Comparison of ENCODE assay signal across 8 mouse cellular contexts in the genomic region with DNA sequence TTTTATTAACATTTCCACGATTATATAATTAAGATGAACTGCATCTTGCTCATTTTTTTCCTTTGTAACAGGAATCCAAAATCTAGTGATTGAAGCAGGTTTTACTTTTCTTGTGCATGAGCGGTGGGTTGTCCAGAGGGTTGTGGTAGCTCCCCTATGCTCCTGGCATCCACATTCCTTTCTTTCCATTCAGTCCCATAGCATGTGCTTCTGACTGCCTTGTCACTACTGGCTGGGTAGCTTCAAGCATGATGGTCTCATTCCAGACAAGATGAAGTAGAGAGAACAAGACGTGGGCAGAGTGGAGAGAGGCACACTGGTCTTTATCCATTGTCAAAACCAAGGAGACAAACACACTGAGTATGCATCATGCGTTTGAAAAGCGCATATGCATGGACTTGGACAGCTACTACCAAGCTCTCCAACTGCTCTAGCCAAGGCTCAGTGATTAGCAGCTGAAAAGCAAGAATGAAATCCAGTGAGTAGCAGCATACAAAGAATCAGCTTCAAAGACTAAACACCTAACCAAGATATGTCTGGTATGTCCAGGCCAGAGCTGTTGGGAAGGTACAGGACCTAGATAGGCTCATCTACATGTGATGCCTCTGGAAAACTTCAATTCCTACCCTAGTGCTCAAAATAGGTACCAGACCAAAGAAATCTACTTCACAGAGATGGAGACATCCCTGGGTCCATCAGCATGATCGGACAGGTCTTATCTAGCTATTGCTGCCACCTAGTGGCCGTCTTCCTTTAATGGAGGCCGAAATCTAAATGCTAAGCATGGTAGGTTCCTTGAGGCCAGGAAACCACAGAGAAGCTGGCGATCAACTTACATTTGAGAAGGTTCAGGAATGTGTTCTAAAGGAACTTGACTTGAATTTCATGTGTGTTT. TPM values are rescaled to one million over a fixed set of nuclear protein-coding genes. Genes with fewer than 3 reads are reported as not detected.
A peak's percentile ranks its signal among the peaks of the same experiment; 100 is the strongest.
DNase-seq lines count a peak whose midpoint lies in the region; ATAC-seq and TF ChIP-seq lines count a peak whose summit lies in the region.

No protein-coding gene starts in this region.

- H3K4me3 ChIP-seq in heart, embryonic 12.5 days = no peak overlapping the region
- H3K4me3 ChIP-seq in kidney, postnatal 0 days (replicated peaks; ENCODE audit: low read depth, low read length) = no peak overlapping the region
- no peak overlapping the region for H3K4me3 ChIP-seq in limb, embryonic 15.5 days

- DNase-seq in CD4-positive, CD25-positive, alpha-beta regulatory T cell, adult 2 months (ENCODE audit: low read depth, low spot score) = peak; percentile 82
- peak; percentile 93 for DNase-seq in brain, adult 2 months (ENCODE audit: low read depth, low spot score)
- peak; percentile 95 for DNase-seq in kidney, postnatal 0 days (ENCODE audit: low spot score)
- DNase-seq in spleen, postnatal 36 days (ENCODE audit: low spot score in 2 of 2) = peak; percentile 49 to 62

- H3K9ac ChIP-seq in heart, embryonic 12.5 days = no peak overlapping the region
- H3K9ac ChIP-seq in kidney, postnatal 0 days (ENCODE audit: low read depth, low read length) = no peak overlapping the region
- no peak overlapping the region for H3K9ac ChIP-seq in limb, embryonic 15.5 days

- no peak overlapping the region for H3K27ac ChIP-seq in heart, embryonic 12.5 days (ENCODE audit: poor library complexity, severe bottlenecking)
- no peak overlapping the region for H3K27ac ChIP-seq in kidney, postnatal 0 days
- no peak overlapping the region for H3K27ac ChIP-seq in limb, embryonic 15.5 days

- H3K27me3 ChIP-seq in heart, embryonic 12.5 days (replicated peaks) = no peaks in the 10 kb centered on the region
- H3K27me3 ChIP-seq in kidney, postnatal 0 days (ENCODE audit: insufficient read depth, low read length) = no peaks in the 10 kb centered on the region
- no peaks in the 10 kb centered on the region for H3K27me3 ChIP-seq in limb, embryonic 15.5 days

- H3K36me3 ChIP-seq in heart, embryonic 12.5 days = peaks cover 14% of the 10 kb centered on the region
- H3K36me3 ChIP-seq in kidney, postnatal 0 days (ENCODE audit: insufficient read depth, low read length) = no peaks in the 10 kb centered on the region
- peaks cover 8% of the 10 kb centered on the region; the same call in 1 of the 2 replicates for H3K36me3 ChIP-seq in limb, embryonic 15.5 days

- TF ChIP-seq CTCF in kidney, postnatal 0 days (IDR thresholded peaks at IDR 0.05; ENCODE audit: low read depth) = peak; percentile 96

- no peaks in the 10 kb centered on the region for H3K9me3 ChIP-seq in heart, embryonic 12.5 days (replicated peaks)
- no peaks in the 10 kb centered on the region for H3K9me3 ChIP-seq in kidney, postnatal 0 days (replicated peaks; ENCODE audit: low read length)
- no peaks in the 10 kb centered on the region for H3K9me3 ChIP-seq in limb, embryonic 15.5 days

- ATAC-seq in erythroblast, adult 5-6 weeks (replicated peaks; ENCODE audit: low FRiP score, poor library complexity, severe bottlenecking) = peak; percentile 83
- peak; percentile 33; the same call in 1 of the 2 replicates for ATAC-seq in heart, embryonic 12.5 days (ENCODE audit: insufficient number of reproducible peaks, low FRiP score)
- peak; percentile 77 for ATAC-seq in kidney, postnatal 0 days (replicated peaks; ENCODE audit: low FRiP score, low read depth)
- ATAC-seq in limb, embryonic 15.5 days (ENCODE audit: insufficient number of reproducible peaks, low FRiP score, low TSS enrichment, low read depth) = 0 out of 2 replicates have a peak, but pooled peaks have one; percentile 37
- ATAC-seq in monocyte, adult 5-6 weeks (replicated peaks; ENCODE audit: insufficient number of reproducible peaks, low FRiP score, low TSS enrichment, poor library complexity, severe bottlenecking) = peak; percentile 83

- no peak overlapping the region for H3K4me2 ChIP-seq in heart, embryonic 12.5 days
- H3K4me2 ChIP-seq in kidney, postnatal 0 days (ENCODE audit: low read length) = no peak overlapping the region
- no peak overlapping the region for H3K4me2 ChIP-seq in limb, embryonic 15.5 days

- WGBS in heart, embryonic 12.5 days = 53% methylated on average over 9 of the region's 9 CpGs
- 55% methylated on average over 9 of the region's 9 CpGs for WGBS in kidney, postnatal 0 days
- WGBS in limb, embryonic 15.5 days = 50% methylated on average over 9 of the region's 9 CpGs

- 0 out of 2 replicates have a peak, but pooled peaks cover 3% of the 10 kb centered on the region for H3K4me1 ChIP-seq in heart, embryonic 12.5 days (replicated peaks)
- no peaks in the 10 kb centered on the region for H3K4me1 ChIP-seq in kidney, postnatal 0 days (replicated peaks; ENCODE audit: insufficient read depth, low read length)
- peaks cover 20% of the 10 kb centered on the region; the same call in 1 of the 2 replicates for H3K4me1 ChIP-seq in limb, embryonic 15.5 days

RNA-seq across cellular contexts. Expression of a gene that starts 42.5 kb away (rescaled TPM):
- total RNA-seq in erythroblast, adult 5-6 weeks (2015; ENCODE audit: low replicate concordance) = 22.8 and 30.0 TPM in 2 replicates
- 18.1 and 25.8 TPM in 2 replicates for total RNA-seq in erythroblast, adult 5-6 weeks (2017; ENCODE audit: low replicate concordance)
- 91.8 and 98.3 TPM in 2 replicates for polyA plus RNA-seq in heart, embryonic 12.5 days (2016; fragmentation: Nextera tagmentation; extraction: Ambion mirVana)
- 59.1 and 60.5 TPM in 2 replicates for polyA plus RNA-seq in kidney, postnatal 0 days (2015; fragmentation: Nextera tagmentation; extraction: Ambion mirVana)
- polyA plus RNA-seq in limb, embryonic 15.5 days (2015; fragmentation: Nextera tagmentation; extraction: Ambion mirVana) = 66.3 and 76.2 TPM in 2 replicates
- total RNA-seq in monocyte, adult 5-6 weeks (2017) = 80.7 to 89.0 TPM (median 86.6 TPM) in 3 replicates

RNA-seq across cellular contexts. Expression of a gene that starts 49.8 kb away (rescaled TPM):
- total RNA-seq in erythroblast, adult 5-6 weeks (2015; ENCODE audit: low replicate concordance) = 4.4 TPM in 1 of 2 replicates, not detected in the other
- not detected in 2 replicates for total RNA-seq in erythroblast, adult 5-6 weeks (2017; ENCODE audit: low replicate concordance)
- polyA plus RNA-seq in heart, embryonic 12.5 days (2016; fragmentation: Nextera tagmentation; extraction: Ambion mirVana) = 66.1 and 67.6 TPM in 2 replicates
- polyA plus RNA-seq in kidney, postnatal 0 days (2015; fragmentation: Nextera tagmentation; extraction: Ambion mirVana) = 55.3 and 61.7 TPM in 2 replicates
- polyA plus RNA-seq in limb, embryonic 15.5 days (2015; fragmentation: Nextera tagmentation; extraction: Ambion mirVana) = 23.5 and 27.9 TPM in 2 replicates
- total RNA-seq in monocyte, adult 5-6 weeks (2017) = not detected in 3 replicates

Comparison
In these comparisons a context has a peak if more than half of its experiments do, and no peak if none do; other contexts are left out.
1. ATAC-seq: peak in every context shown above with its lines; median percentile 83 in erythroblast, adult 5-6 weeks; 83 in monocyte, adult 5-6 weeks; 77 in kidney, postnatal 0 days; 37 in limb, embryonic 15.5 days; 33 in heart, embryonic 12.5 days.